Mouse (Mus musculus) neural tube, embryonic 13.5 days (tissue): ENCODE results near the gene Vwa5b1. TPM values are rescaled to one million over a fixed set of nuclear protein-coding genes. Genes with fewer than 3 reads are reported as not detected.
A peak's percentile ranks its signal among the peaks of the same experiment; 100 is the strongest.

Source experiments
- ATAC-seq: fragments of 200-750 bp; cut with Nextera tagmentation; 2 replicates; pipeline ENCODE4 v1.8.0; 2017; ENCODE audit warnings: low read depth, mild to moderate bottlenecking, moderate TSS enrichment, moderate library complexity
- H3K27ac ChIP-seq: fragments of 300-500 bp; sonication (generic); replicated peaks from 2 replicates; pipeline ENCODE4 v1.5.1; 2015; ENCODE audit warnings: moderate library complexity, mild to moderate bottlenecking, inconsistent platforms
- H3K27me3 ChIP-seq: fragments of 300-500 bp; sonication (generic); 2 replicates; pipeline ENCODE4 v1.6.1; 2015; ENCODE audit warnings: mild to moderate bottlenecking, inconsistent platforms
- H3K36me3 ChIP-seq: fragments of 300-500 bp; sonication (generic); 2 replicates; pipeline ENCODE4 v1.6.1; 2015; ENCODE audit warnings: mild to moderate bottlenecking, inconsistent platforms
- H3K4me1 ChIP-seq: fragments of 300-500 bp; sonication (generic); replicated peaks from 2 replicates; pipeline ENCODE4 v1.6.1; 2015; ENCODE audit warnings: inconsistent platforms
- H3K4me2 ChIP-seq: fragments of 300-500 bp; sonication (generic); 2 replicates; pipeline ENCODE4 v1.6.1; 2015; ENCODE audit warnings: inconsistent platforms, mild to moderate bottlenecking, moderate library complexity
- H3K4me3 ChIP-seq: fragments of 300-500 bp; sonication (generic); 2 replicates; pipeline ENCODE4 v1.5.1; 2015; ENCODE audit warnings: mild to moderate bottlenecking, inconsistent platforms
- H3K9ac ChIP-seq: fragments of 300-500 bp; sonication (generic); 2 replicates; pipeline ENCODE4 v1.6.1; 2015; ENCODE audit warnings: moderate library complexity, mild to moderate bottlenecking, inconsistent platforms
- H3K9me3 ChIP-seq: fragments of 300-500 bp; sonication (generic); 2 replicates; pipeline ENCODE4 v1.6.1; 2016; ENCODE audit warnings: inconsistent platforms
- WGBS: fragments of 180-500 bp; shearing (Covaris S2); methylation state at CpG from one replicate; pipeline ENCODE4 v1.1.7; 2015; 5-methylcytosine and 5-hydroxymethylcytosine counted together
- polyA plus RNA-seq: library from polyadenylated mRNA; unstranded; fragments of >200 nt; fragmentation: Nextera tagmentation; extraction: Ambion mirVana; gene quantifications from 2 replicates; pipeline ENCODE4 v1.2.1, GENCODE M21; 2015

Gene Vwa5b1
- polyA plus RNA-seq = 0.21 and 0.48 TPM in 2 replicates

DNA sequence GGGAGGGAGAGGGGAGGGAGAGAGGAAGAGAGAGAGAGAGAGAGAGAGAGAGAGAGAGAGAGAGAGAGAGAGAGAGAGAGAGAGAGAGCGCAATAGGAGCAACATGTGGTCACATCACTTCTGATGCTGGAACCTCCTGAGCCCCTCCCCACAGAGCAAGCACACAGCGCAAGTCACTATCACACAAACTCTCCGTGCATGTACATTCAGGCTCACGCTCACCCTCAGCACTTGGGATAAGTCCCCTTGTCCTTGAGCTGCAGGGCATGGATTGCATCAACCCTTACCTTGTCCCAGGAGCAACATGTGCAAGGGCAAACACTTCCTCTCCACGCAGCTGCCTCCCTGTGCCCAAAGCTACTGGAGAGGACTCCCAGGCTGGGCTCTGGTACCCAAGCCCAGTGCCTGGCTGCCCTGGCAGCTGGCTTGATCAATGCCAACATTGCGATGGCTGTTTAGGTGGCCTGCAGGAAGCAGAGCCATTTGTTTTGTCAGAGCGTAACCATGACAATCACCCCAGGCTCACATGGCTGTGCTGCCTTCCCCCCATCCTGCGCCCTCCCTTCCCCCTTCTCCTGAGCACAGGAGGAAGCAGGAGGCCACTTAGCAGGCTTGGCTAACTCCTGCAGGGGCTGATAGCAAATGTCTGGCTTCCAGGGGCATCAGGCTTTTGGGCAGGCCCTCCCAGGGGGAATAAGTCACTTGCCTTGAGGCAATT lies at the start of gene Vwa5b1:
TSS of gene Vwa5b1 (minus strand) at position 457 of the 718 bp plus-strand sequence.
- Histone ChIP-seq H3K9ac (peak within 1 kb of the TSS; percentile 31; the same call in 1 of the 2 replicates), H3K36me3 (no peaks in the 10 kb centered on the region), H3K27ac (peak within 1 kb of the TSS; percentile 56), H3K4me2 (peak within 1 kb of the TSS; percentile 24), H3K27me3 (no peaks in the 10 kb centered on the region; the same call in 1 of the 2 replicates), H3K4me3 (no peak within 1 kb of the TSS), H3K9me3 (no peaks in the 10 kb centered on the region), H3K4me1 (peaks cover 21% of the 10 kb centered on the region)
- ATAC-seq = peak; percentile 87; the same call in 1 of the 2 replicates
- 26% methylated on average over 8 of the region's 8 CpGs for WGBS

DNA sequence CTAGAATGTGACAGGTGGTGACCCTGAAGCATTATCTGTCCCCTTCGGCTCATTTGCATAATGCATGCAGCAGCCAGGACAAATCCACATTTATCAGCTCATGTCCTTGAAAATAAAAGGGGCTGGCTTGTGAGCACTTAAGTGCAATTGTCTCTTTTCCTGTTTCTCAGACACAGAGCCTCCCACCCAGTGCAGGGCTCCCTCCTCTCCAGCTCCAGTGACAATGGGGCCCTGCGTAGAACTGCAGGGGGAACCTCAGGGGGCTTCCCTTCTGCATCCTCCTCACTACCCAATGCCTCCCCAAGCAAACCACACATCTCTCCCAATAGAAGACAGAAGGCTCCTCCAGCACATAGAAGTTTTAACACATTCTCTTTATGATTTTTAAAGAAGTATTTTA lies 47.1 kb upstream of the Vwa5b1 start:
- Histone ChIP-seq H3K27me3 (no peaks in the 10 kb centered on the region), H3K4me2 (no peak overlapping the region), H3K9ac (no peak overlapping the region), H3K36me3 (no peaks in the 10 kb centered on the region), H3K4me1 (peaks cover 20% of the 10 kb centered on the region), H3K4me3 (no peak overlapping the region), H3K27ac (peak overlapping the region; percentile 86), H3K9me3 (no peaks in the 10 kb centered on the region)
- 28% methylated on average over 2 of the region's 2 CpGs for WGBS
- ATAC-seq = peak; percentile 54; the same call in 1 of the 2 replicates

DNA sequence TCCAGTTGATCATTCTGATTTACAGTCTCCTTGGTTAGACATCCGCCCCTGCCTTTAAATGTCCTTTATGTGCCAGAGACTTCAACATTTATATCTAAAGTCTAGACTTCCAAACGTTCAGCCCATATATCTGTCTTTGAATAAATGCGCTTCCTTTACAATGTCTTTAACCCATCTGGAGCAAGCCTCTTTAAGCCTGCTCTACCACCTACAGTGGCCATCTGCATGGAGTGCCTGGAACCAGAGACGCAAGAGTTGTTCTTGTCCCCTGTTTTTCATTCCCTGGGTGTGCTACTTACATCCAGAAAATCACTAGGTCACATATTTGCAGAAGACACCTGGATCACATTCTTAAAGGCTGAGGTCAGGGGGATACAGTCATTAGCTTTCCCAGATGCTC lies 44.4 kb upstream of the Vwa5b1 start:
- no peak overlapping the region for H3K4me2 ChIP-seq
- H3K27ac ChIP-seq = no peak overlapping the region
- no peak overlapping the region for H3K4me3 ChIP-seq
- no peaks in the 10 kb centered on the region for H3K36me3 ChIP-seq
- 70% methylated on average over 4 of the region's 4 CpGs for WGBS
- no peaks in the 10 kb centered on the region for H3K9me3 ChIP-seq
- H3K4me1 ChIP-seq = peaks cover 18% of the 10 kb centered on the region
- no peak overlapping the region for H3K9ac ChIP-seq
- H3K27me3 ChIP-seq = peaks cover 15% of the 10 kb centered on the region
- ATAC-seq = no peak

DNA sequence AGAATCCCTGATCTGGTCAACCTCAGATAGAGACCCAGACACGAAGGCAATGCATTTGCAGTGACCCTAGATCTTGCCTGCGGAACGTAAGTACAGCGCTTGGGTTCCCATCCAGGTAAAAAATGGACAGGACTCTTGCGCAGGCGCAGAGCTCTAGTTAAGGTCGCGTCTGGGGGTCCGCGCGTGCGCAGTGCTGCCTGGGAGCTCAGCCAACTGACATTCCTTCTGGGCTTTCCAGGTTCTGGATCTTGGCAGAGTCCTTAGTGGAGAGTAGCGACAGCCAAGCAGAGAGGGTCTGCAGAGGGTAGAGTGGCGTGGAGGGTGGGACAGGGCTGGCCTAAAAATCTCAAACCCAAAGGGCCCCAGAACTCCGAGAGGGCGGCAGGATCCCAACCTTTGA lies 41.9 kb upstream of the Vwa5b1 start:
- H3K4me3 ChIP-seq = peak overlapping the region; percentile 26
- H3K36me3 ChIP-seq = no peaks in the 10 kb centered on the region
- 0 out of 2 replicates have a peak overlapping the region, but pooled peaks have one; percentile 53 for H3K27ac ChIP-seq
- H3K9me3 ChIP-seq = no peaks in the 10 kb centered on the region
- H3K27me3 ChIP-seq = peaks cover 24% of the 10 kb centered on the region
- H3K4me2 ChIP-seq = peak overlapping the region; percentile 48
- peak; percentile 73 for ATAC-seq
- 22% methylated on average over 16 of the region's 16 CpGs for WGBS
- peak overlapping the region; percentile 50; the same call in 1 of the 2 replicates for H3K9ac ChIP-seq
- peaks cover 10% of the 10 kb centered on the region for H3K4me1 ChIP-seq

DNA sequence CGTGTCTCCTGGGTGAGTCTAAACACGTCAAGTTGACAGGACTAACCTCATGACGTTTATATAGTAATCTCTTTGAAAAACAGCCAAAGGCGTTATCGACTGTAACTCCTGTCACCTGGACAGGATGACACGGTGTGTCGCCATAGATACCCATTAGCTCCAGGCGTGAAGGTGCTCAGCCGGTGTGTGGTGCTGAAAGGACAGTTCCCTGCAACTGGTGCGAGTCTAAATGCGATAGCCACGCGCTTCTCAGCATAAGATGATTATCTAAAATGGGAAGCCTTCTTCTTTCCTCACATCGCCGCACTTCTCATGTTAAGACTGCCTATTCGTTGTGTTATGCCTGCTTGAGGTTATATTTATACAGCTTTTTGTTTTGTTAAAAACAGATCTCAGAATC lies 40.8 kb upstream of the Vwa5b1 start:
- Histone ChIP-seq H3K4me3 (no peak overlapping the region), H3K4me2 (no peak overlapping the region), H3K27me3 (peaks cover 24% of the 10 kb centered on the region), H3K9ac (no peak overlapping the region), H3K36me3 (no peaks in the 10 kb centered on the region), H3K9me3 (no peaks in the 10 kb centered on the region), H3K4me1 (peaks cover 13% of the 10 kb centered on the region), H3K27ac (no peak overlapping the region)
- ATAC-seq = no peak
- WGBS = 11% methylated on average over 16 of the region's 16 CpGs

DNA sequence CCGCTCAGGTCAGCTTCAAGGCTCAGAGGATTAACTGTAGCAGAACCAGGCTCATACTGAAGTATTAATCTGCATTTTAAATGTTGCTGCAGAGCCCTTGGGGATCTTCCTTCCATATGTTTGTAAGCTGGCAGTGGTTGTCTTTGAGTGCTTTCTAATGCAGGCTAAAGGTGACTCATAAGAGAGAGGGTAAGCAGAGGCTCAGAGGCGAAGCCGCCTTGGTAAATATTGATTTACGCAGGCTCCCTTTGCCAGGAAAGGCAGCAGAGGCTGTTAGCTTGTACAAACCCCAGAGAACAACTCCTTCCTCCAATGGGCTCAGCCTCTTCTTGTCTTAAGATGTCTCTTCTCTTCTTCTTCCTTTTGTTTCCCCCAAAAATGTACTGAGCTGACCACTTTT lies 36.5 kb upstream of the Vwa5b1 start:
- Histone ChIP-seq H3K4me2 (no peak overlapping the region), H3K36me3 (no peaks in the 10 kb centered on the region), H3K9me3 (no peaks in the 10 kb centered on the region), H3K27ac (0 out of 2 replicates have a peak overlapping the region, but pooled peaks have one; percentile 18), H3K9ac (no peak overlapping the region), H3K27me3 (peaks cover 24% of the 10 kb centered on the region), H3K4me1 (peaks cover 7% of the 10 kb centered on the region), H3K4me3 (no peak overlapping the region)
- no peak; the same call in 1 of the 2 replicates for ATAC-seq
- WGBS = 46% methylated on average over 4 of the region's 4 CpGs

DNA sequence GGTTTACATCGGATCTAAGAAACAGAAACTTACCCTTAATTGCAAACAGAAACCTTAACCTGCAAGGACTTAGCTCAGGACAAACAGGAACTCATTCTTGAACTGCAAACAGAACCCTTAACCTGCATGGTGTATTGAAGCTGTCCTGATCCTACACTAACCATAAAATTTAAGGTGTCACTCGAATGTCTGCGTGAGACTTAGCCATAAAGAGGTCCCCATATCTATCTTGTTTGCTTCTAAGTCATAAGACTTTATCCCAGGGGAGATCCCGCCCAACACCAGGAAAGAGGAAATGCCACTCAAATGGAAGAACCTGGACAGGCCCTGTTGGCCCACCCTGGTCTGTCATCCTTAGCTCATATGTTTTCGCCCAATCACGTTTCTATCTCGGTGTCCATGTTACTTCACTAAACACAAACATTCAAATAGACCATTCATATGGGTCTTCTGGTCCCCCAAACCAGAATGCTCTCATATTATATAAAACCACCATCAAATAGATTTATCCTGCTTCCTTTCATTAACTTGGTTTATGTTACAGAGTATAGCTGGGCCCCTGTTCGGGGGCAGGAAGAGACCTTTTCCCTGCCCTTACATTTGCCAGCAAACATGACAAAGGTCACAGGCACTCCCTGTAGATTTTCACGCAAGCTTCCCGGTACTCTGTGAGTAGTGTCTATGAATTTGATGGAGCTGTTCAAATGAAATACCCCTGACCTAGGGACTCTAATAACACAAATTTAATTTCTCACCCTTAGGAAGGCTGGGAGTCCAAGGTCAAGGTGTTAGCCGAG lies 34.6 kb upstream of the Vwa5b1 start:
- H3K36me3 ChIP-seq = no peaks in the 10 kb centered on the region
- peaks cover 9% of the 10 kb centered on the region; the same call in 1 of the 2 replicates for H3K27me3 ChIP-seq
- ATAC-seq = no peak
- H3K9me3 ChIP-seq = no peaks in the 10 kb centered on the region
- WGBS = 85% methylated on average over 11 of the region's 11 CpGs
- peaks cover 7% of the 10 kb centered on the region for H3K4me1 ChIP-seq
- H3K27ac ChIP-seq = no peak overlapping the region
- H3K4me2 ChIP-seq = no peak overlapping the region
- no peak overlapping the region for H3K4me3 ChIP-seq
- no peak overlapping the region for H3K9ac ChIP-seq

DNA sequence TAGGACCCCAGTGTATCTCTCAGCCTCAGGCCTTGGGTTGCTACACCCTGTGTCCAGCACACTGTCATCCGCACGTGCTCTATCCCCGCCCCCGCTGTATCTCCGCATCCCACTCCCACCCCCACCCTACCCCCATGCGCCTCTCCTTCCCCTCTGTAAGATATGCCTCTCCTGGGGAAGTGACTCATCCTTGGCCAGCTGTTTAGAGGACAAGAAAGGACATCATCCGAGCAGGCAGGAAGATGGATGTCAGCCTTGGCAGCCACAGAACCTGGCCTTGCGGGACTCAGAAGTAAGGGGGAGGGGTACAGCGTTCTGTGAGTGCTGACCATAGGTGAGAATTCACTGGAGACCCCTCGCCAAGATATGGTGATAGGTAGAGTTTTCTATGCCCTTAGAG lies 30.8 kb upstream of the Vwa5b1 start:
- WGBS = 79% methylated on average over 10 of the region's 10 CpGs
- Histone ChIP-seq H3K4me2 (no peak overlapping the region), H3K9me3 (no peaks in the 10 kb centered on the region), H3K27ac (no peak overlapping the region), H3K36me3 (no peaks in the 10 kb centered on the region), H3K9ac (no peak overlapping the region), H3K4me3 (no peak overlapping the region), H3K27me3 (no peaks in the 10 kb centered on the region), H3K4me1 (no peaks in the 10 kb centered on the region)
- ATAC-seq = no peak

DNA sequence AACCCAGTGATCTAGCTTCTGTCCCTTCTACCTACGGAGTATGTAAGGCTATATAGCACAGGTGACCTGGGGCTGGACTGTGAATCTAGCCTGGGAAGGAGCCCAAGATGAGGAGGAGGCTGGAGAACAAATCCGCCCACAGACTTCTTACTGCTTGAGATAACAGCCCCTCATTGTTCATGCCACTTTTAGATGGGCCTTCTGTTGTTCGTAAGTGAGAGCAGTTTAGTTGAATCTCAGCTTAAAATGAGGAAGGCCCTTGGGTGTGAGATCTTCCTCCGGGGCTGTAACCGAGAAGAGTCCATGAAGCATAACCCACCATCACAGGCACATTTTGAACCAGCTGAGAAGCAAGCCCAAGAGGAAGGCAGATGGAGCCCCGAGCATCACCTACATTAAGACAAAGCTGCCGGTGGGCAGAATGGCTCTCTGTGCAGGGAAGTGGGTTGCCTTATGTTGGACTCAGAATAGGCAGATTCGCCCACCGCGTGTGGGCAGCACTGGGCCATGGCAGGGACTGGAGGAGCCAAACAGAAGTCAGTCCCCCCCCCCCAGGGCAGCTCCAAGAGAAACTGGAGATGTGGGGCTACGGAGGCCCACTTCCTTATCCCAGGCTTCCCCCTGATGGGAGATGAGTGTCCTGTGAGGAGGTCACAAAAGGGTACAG lies 24.4 kb upstream of the Vwa5b1 start:
- no peak overlapping the region for H3K4me3 ChIP-seq
- WGBS = 76% methylated on average over 11 of the region's 11 CpGs
- no peaks in the 10 kb centered on the region for H3K27me3 ChIP-seq
- no peaks in the 10 kb centered on the region for H3K9me3 ChIP-seq
- H3K4me1 ChIP-seq = no peaks in the 10 kb centered on the region
- no peak overlapping the region for H3K4me2 ChIP-seq
- no peaks in the 10 kb centered on the region for H3K36me3 ChIP-seq
- no peak overlapping the region for H3K27ac ChIP-seq
- no peak for ATAC-seq
- no peak overlapping the region for H3K9ac ChIP-seq

DNA sequence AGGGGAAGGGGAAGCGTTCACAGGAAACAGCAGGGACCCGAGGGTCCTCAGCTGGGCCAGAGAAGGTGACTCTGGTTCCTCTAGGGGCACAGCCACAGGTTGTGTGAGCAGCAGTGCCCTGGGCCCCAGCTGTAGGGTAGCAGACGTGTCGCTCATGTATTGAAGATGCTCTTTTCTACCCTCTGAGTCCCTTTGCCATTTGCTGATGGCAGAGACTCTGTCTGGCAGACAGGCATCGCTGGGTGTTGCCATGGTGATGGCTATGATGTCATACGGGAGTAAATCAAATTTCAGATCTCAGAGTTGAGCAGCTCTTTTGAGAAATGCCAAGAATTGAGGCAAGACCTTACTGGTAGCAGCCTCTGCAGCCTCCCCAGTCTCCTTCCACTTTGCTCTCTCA lies 17.4 kb upstream of the Vwa5b1 start:
- ATAC-seq = peak; percentile 43; the same call in 1 of the 2 replicates
- Histone ChIP-seq H3K9me3 (no peaks in the 10 kb centered on the region), H3K27ac (peak overlapping the region; percentile 73), H3K4me2 (no peak overlapping the region), H3K27me3 (no peaks in the 10 kb centered on the region), H3K4me3 (no peak overlapping the region), H3K9ac (no peak overlapping the region), H3K4me1 (peaks cover 12% of the 10 kb centered on the region), H3K36me3 (no peaks in the 10 kb centered on the region)
- WGBS = 19% methylated on average over 6 of the region's 6 CpGs

DNA sequence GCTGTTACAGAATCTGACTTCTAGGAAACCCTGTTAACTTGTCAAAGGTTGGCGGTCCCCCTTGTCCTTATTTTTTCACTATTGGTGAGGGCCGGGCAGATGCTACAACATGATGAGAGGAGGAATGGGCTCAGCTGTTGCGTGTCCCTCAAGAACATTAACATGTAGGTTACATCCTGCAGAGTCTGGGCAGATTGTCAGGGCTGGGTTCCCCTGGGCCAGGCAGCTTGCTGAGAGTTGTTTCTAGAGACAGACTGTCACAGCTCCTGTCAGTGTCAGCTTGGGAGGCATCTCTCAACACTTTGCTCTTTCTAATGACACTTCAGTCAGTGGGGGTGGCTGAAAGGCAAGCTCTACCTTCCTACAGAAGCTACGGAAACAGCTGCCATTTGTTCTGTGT lies 16.2 kb upstream of the Vwa5b1 start:
- WGBS = 81% methylated on average over 4 of the region's 4 CpGs
- no peak overlapping the region for H3K9ac ChIP-seq

More for the DNA sequence above, 16.2 kb upstream of the Vwa5b1 start:
- no peak overlapping the region for H3K4me3 ChIP-seq
- H3K4me2 ChIP-seq = no peak overlapping the region
- no peak for ATAC-seq
- H3K4me1 ChIP-seq = peaks cover 12% of the 10 kb centered on the region
- no peaks in the 10 kb centered on the region for H3K36me3 ChIP-seq
- H3K27me3 ChIP-seq = no peaks in the 10 kb centered on the region
- H3K9me3 ChIP-seq = no peaks in the 10 kb centered on the region
- H3K27ac ChIP-seq = no peak overlapping the region
